Mouse (Mus musculus) liver, embryonic 18 days (tissue): ENCODE results near the gene Rsbn1l. TPM values are rescaled to one million over a fixed set of nuclear protein-coding genes. Genes with fewer than 3 reads are reported as not detected.

Experiments
- polyA plus RNA-seq: library from polyadenylated mRNA; depleted of rRNA; stranded (reverse); fragments of >200 nt; gene quantifications from 2 replicates; pipeline ENCODE4 v1.2.3, GENCODE M21; 2012; rRNA removed

Rsbn1l gene
- 3.9 and 4.2 TPM in 2 replicates for polyA plus RNA-seq

GRCm38 (mm10) chr5:20956298-20956697 lies at the start of gene Rsbn1l:
Gene Rsbn1l (minus strand): TSS chr5:20956398.

GRCm38 (mm10) chr5:20881915-20882800 lies 74.0 kb downstream of the Rsbn1l start, which contains the start of the genes Phtf2 and Tmem60:
Gene Phtf2 (minus strand): TSS chr5:20882124.
Gene Tmem60 (plus strand): TSS chr5:20882191.

Other genes with a start within 250 kb of the Rsbn1l start
- gene Phtf2, start 74.3 kb downstream of the Rsbn1l start, polyA plus RNA-seq: 1.9 and 2.0 TPM in 2 replicates
- gene Tmem60, start 74.2 kb downstream of the Rsbn1l start, polyA plus RNA-seq: 14.5 and 14.7 TPM in 2 replicates
- gene Ptpn12, start 99.5 kb upstream of the Rsbn1l start, polyA plus RNA-seq: 22.7 and 23.2 TPM in 2 replicates
- 2.4 and 2.7 TPM in 2 replicates for gene Gsap, start 229.9 kb upstream of the Rsbn1l start, polyA plus RNA-seq